21 mouse cellular contexts compared by ENCODE assay signal in genomic region chr2:36204595-36204994, GRCm38 (mm10). TPM values are rescaled to one million over a fixed set of nuclear protein-coding genes. Genes with fewer than 3 reads are reported as not detected.
DNase-seq lines count a peak whose midpoint lies in the region; ATAC-seq and TF ChIP-seq lines count a peak whose summit lies in the region.
"Had no signal": no experiment of that assay in that cellular context is flagged by ENCODE, and none has a peak within 500 bp of the region (broad histone marks: within the 10 kb centered on the region; RNA-seq: fewer than 3 reads in every experiment).

No protein-coding gene starts in this region.

- no peak for TF ChIP-seq CTCF in MEL (IDR thresholded peaks at IDR 0.05 in 2 of 3, conservative IDR thresholded peaks at IDR 0.05 in 1 of 3; ENCODE audit: control insufficient read depth in 1 of 3, insufficient read depth in 1 of 3, low read depth in 2 of 3, low read length in 3 of 3, poor library complexity in 1 of 3, severe bottlenecking in 1 of 3)

- peaks cover 18% of the 10 kb centered on the region for H3K4me1 ChIP-seq in forebrain, embryonic 15.5 days
- H3K4me1 ChIP-seq in forebrain, embryonic 14.5 days (ENCODE audit: control insufficient read depth, insufficient read depth, low read length), result peaks cover 6% of the 10 kb centered on the region; the same call in 1 of the 2 replicates
- peaks cover 0 to 30% of the 10 kb centered on the region in 2 experiments; a peak in 2 of 4 replicates for H3K4me1 ChIP-seq in MEL (ENCODE audit: control insufficient read depth in 1 of 2, insufficient read depth in 2 of 2, low read length in 2 of 2)
- peaks cover 57% of the 10 kb centered on the region for H3K4me1 ChIP-seq in liver, embryonic 13.5 days (replicated peaks)
- peaks cover 16% of the 10 kb centered on the region; the same call in 1 of the 2 replicates for H3K4me1 ChIP-seq in midbrain, embryonic 16.5 days (ENCODE audit: control insufficient read depth, insufficient read depth, low read length)

- no peak overlapping the region for H3K9ac ChIP-seq in forebrain, embryonic 15.5 days (replicated peaks)
- H3K9ac ChIP-seq in forebrain, embryonic 14.5 days (ENCODE audit: low read length), result no peak overlapping the region
- no peak overlapping the region for H3K9ac ChIP-seq in MEL (ENCODE audit: control insufficient read depth, low read depth, low read length, poor library complexity, severe bottlenecking)
- H3K9ac ChIP-seq in liver, embryonic 13.5 days, result 0 out of 2 replicates have a peak overlapping the region, but pooled peaks have one; percentile 5
- H3K9ac ChIP-seq in midbrain, embryonic 16.5 days (ENCODE audit: low read depth, low read length), result no peak overlapping the region
- H3K9ac ChIP-seq: forebrain, embryonic 12.5 days; heart, embryonic 15.5 days; hindbrain, embryonic 13.5 days had no signal

- no peak overlapping the region for H3K4me3 ChIP-seq in forebrain, embryonic 15.5 days
- H3K4me3 ChIP-seq in forebrain, embryonic 14.5 days (ENCODE audit: low read depth, low read length), result no peak overlapping the region
- H3K4me3 ChIP-seq in MEL (ENCODE audit: control insufficient read depth in 1 of 2, insufficient read depth in 1 of 2, low read depth in 2 of 2, low read length in 2 of 2), result no peak overlapping the region
- no peak overlapping the region for H3K4me3 ChIP-seq in liver, embryonic 13.5 days (replicated peaks)
- no peak overlapping the region for H3K4me3 ChIP-seq in midbrain, embryonic 16.5 days (ENCODE audit: low read depth, low read length)
- H3K4me3 ChIP-seq: embryonic facial prominence, embryonic 13.5 days; forebrain, embryonic 12.5 days; heart, embryonic 15.5 days had no signal

- H3K79me2 ChIP-seq in MEL (ENCODE audit: control insufficient read depth, insufficient read depth, low read length, poor library complexity), result no peaks in the 10 kb centered on the region

- H3K27me3 ChIP-seq in forebrain, embryonic 15.5 days, result peaks cover 23% of the 10 kb centered on the region; the same call in 1 of the 2 replicates
- H3K27me3 ChIP-seq in forebrain, embryonic 14.5 days (replicated peaks; ENCODE audit: control insufficient read depth, insufficient read depth, low read length), result peaks cover 13% of the 10 kb centered on the region
- H3K27me3 ChIP-seq in MEL (ENCODE audit: control insufficient read depth in 1 of 2, insufficient read depth in 2 of 2, low read length in 2 of 2), result no peaks in the 10 kb centered on the region
- H3K27me3 ChIP-seq in liver, embryonic 13.5 days, result peaks cover 58% of the 10 kb centered on the region
- peaks cover 10% of the 10 kb centered on the region for H3K27me3 ChIP-seq in midbrain, embryonic 16.5 days (ENCODE audit: control insufficient read depth, insufficient read depth, low read depth, low read length)

- no peaks in the 10 kb centered on the region for H3K36me3 ChIP-seq in forebrain, embryonic 15.5 days
- no peaks in the 10 kb centered on the region for H3K36me3 ChIP-seq in forebrain, embryonic 14.5 days (ENCODE audit: control insufficient read depth, insufficient read depth, low read length)
- no peaks in the 10 kb centered on the region; a peak in 1 of 4 replicates for H3K36me3 ChIP-seq in MEL (ENCODE audit: control insufficient read depth in 1 of 2, insufficient read depth in 2 of 2, low read length in 2 of 2)
- H3K36me3 ChIP-seq in liver, embryonic 13.5 days, result no peaks in the 10 kb centered on the region
- no peaks in the 10 kb centered on the region for H3K36me3 ChIP-seq in midbrain, embryonic 16.5 days (ENCODE audit: control insufficient read depth, insufficient read depth, low read length)
- H3K36me3 ChIP-seq: embryonic facial prominence, embryonic 13.5 days; forebrain, embryonic 12.5 days; heart, embryonic 15.5 days; hindbrain, embryonic 13.5 days had no signal

- no peak for TF ChIP-seq POLR2A in MEL (IDR thresholded peaks at IDR 0.05; ENCODE audit: control insufficient read depth in 1 of 2, insufficient read depth in 1 of 2, low read depth in 1 of 2, low read length in 2 of 2, poor library complexity in 1 of 2)

- DNase-seq in forebrain, embryonic 14.5 days (ENCODE audit: low spot score), result no peak
- DNase-seq in MEL (ENCODE audit: low read depth, low spot score), result no peak
- no peak for DNase-seq in liver, embryonic 13.5 days
- no peak for DNase-seq in urinary bladder, postnatal 10 days (ENCODE audit: low spot score)
- DNase-seq: adrenal gland, postnatal 14 days; cerebellum, adult 11-12 months; cerebellum, adult 9-10 months; cerebellum, postnatal 25 days; gastrocnemius, postnatal 10 days; heart, adult 18-20 months; heart, postnatal 14 days had no signal

- TF ChIP-seq EP300 in MEL (IDR thresholded peaks at IDR 0.05; ENCODE audit: low read depth in 1 of 2, low read length in 2 of 2), result peak; percentile 4 to 22; a peak in 2 of 4 replicates

- no peaks in the 10 kb centered on the region for H3K9me3 ChIP-seq in forebrain, embryonic 15.5 days
- no peaks in the 10 kb centered on the region for H3K9me3 ChIP-seq in forebrain, embryonic 14.5 days (replicated peaks; ENCODE audit: control insufficient read depth, low read length)
- no peaks in the 10 kb centered on the region for H3K9me3 ChIP-seq in MEL (replicated peaks; ENCODE audit: insufficient read depth, low read length)
- no peaks in the 10 kb centered on the region for H3K9me3 ChIP-seq in liver, embryonic 13.5 days (replicated peaks)
- H3K9me3 ChIP-seq in midbrain, embryonic 16.5 days (replicated peaks; ENCODE audit: control insufficient read depth, low read length, poor library complexity, severe bottlenecking), result no peaks in the 10 kb centered on the region
- H3K9me3 ChIP-seq: embryonic facial prominence, embryonic 13.5 days; forebrain, embryonic 12.5 days; heart, embryonic 15.5 days; hindbrain, embryonic 13.5 days had no signal

- no peak for ATAC-seq in forebrain, embryonic 15.5 days (replicated peaks)
- no peak for ATAC-seq in forebrain, embryonic 14.5 days
- ATAC-seq in liver, embryonic 13.5 days (ENCODE audit: low read depth), result peak; percentile 64
- peak; percentile 20; the same call in 1 of the 2 replicates for ATAC-seq in megakaryocyte-erythroid progenitor cell, adult 5-6 weeks (replicated peaks; ENCODE audit: low FRiP score, low TSS enrichment, poor library complexity, severe bottlenecking)
- ATAC-seq in midbrain, embryonic 16.5 days, result no peak
- ATAC-seq: activated CD4-positive, CD25-positive, alpha-beta regulatory T cell, adult 4 months; hindbrain, postnatal 0 days had no signal

- H3K27ac ChIP-seq in forebrain, embryonic 15.5 days (replicated peaks), result peak overlapping the region; percentile 84; the same call in 1 of the 2 replicates
- no peak overlapping the region for H3K27ac ChIP-seq in forebrain, embryonic 14.5 days (ENCODE audit: low read depth, low read length)
- H3K27ac ChIP-seq in MEL (ENCODE audit: control insufficient read depth, low read depth, low read length), result no peak overlapping the region
- H3K27ac ChIP-seq in liver, embryonic 13.5 days, result no peak overlapping the region
- no peak overlapping the region for H3K27ac ChIP-seq in midbrain, embryonic 16.5 days (ENCODE audit: low read length)
- H3K27ac ChIP-seq: embryonic facial prominence, embryonic 13.5 days; heart, embryonic 15.5 days; hindbrain, embryonic 13.5 days; hindbrain, postnatal 0 days had no signal

- TF ChIP-seq RAD21 in MEL (IDR thresholded peaks at IDR 0.05; ENCODE audit: low read depth, low read length), result no peak

- H3K4me2 ChIP-seq in forebrain, embryonic 15.5 days (replicated peaks), result 0 out of 2 replicates have a peak overlapping the region, but pooled peaks have one; percentile 66
- H3K4me2 ChIP-seq in forebrain, embryonic 14.5 days (ENCODE audit: low read length), result no peak overlapping the region; the same call in 1 of the 2 replicates
- H3K4me2 ChIP-seq in liver, embryonic 13.5 days, result no peak overlapping the region
- H3K4me2 ChIP-seq in midbrain, embryonic 16.5 days (ENCODE audit: low read length), result no peak overlapping the region
- H3K4me2 ChIP-seq: heart, embryonic 11.5 days; heart, embryonic 15.5 days had no signal

- 52% methylated on average over 4 of the region's 4 CpGs for WGBS in forebrain, embryonic 15.5 days
- WGBS in forebrain, embryonic 14.5 days, result 56% methylated on average over 4 of the region's 4 CpGs
- 33% methylated on average over 4 of the region's 4 CpGs for WGBS in liver, embryonic 13.5 days (ENCODE audit: insufficient replicate concordance)
- 37% methylated on average over 4 of the region's 4 CpGs for WGBS in midbrain, embryonic 16.5 days

TF ChIP-seq in MEL, 35 proteins besides CTCF, POLR2A, EP300 and RAD21:
- TF ChIP-seq KAT2A (conservative IDR thresholded peaks at IDR 0.05; ENCODE audit: low read depth, low read length), result no peak
- TF ChIP-seq TAL1 (IDR thresholded peaks at IDR 0.05; ENCODE audit: low read length), result peak; percentile 36; the same call in 1 of the 2 replicates

RNA-seq across cellular contexts. Expression of gene Ptgs1, which starts 25.6 kb away (rescaled TPM):
- polyA plus RNA-seq in forebrain, embryonic 15.5 days (2015; fragmentation: Nextera tagmentation; extraction: Ambion mirVana), result 2.7 and 3.4 TPM in 2 replicates
- 3.7 and 3.8 TPM in 2 replicates for polyA plus RNA-seq in forebrain, embryonic 14.5 days (2014; fragmentation: Nextera tagmentation; extraction: Ambion mirVana)
- 2.6 and 3.9 TPM in 2 replicates for total RNA-seq in MEL (2012; rRNA removed)
- 10 to 100 TPM in 1 of 2 experiments, not detected in 1; 20.0 TPM for polyA plus RNA-seq in MEL (2012; ENCODE audit: insufficient read depth in 1 of 2, insufficient read length in 2 of 2, low read depth in 1 of 2, low replicate concordance in 2 of 2, missing spikeins in 1 of 2)
- 18.6 and 20.5 TPM in 2 replicates for polyA plus RNA-seq in liver, embryonic 13.5 days (2015; fragmentation: Nextera tagmentation; extraction: Ambion mirVana)
- total RNA-seq in megakaryocyte-erythroid progenitor cell, adult 5-6 weeks (2014; fragmentation: Nextera tagmentation), result 1.2 and 8.5 TPM in 2 replicates
- total RNA-seq in megakaryocyte-erythroid progenitor cell, adult 5-6 weeks (2017), result 0.47 and 9.1 TPM in 2 replicates
- polyA plus RNA-seq in midbrain, embryonic 16.5 days (2015; fragmentation: Nextera tagmentation; extraction: Ambion mirVana), result 4.0 and 5.5 TPM in 2 replicates

Comparison
In these comparisons a context has a peak if more than half of its experiments do, and no peak if none do; other contexts are left out.
1. ATAC-seq: peak in liver, embryonic 13.5 days (single experiment) and megakaryocyte-erythroid progenitor cell, adult 5-6 weeks (single experiment); none in forebrain, embryonic 15.5 days (single experiment), forebrain, embryonic 14.5 days (single experiment) and midbrain, embryonic 16.5 days (single experiment).